Mouse (Mus musculus): ENCODE measurements at regions not wholly inside any gene's neighbourhood (a gene's known extent, or its start where the extent isn't known, plus 50 kb on each side); places are given as distances from the start of the nearest gene placed in this dataset.

DNA sequence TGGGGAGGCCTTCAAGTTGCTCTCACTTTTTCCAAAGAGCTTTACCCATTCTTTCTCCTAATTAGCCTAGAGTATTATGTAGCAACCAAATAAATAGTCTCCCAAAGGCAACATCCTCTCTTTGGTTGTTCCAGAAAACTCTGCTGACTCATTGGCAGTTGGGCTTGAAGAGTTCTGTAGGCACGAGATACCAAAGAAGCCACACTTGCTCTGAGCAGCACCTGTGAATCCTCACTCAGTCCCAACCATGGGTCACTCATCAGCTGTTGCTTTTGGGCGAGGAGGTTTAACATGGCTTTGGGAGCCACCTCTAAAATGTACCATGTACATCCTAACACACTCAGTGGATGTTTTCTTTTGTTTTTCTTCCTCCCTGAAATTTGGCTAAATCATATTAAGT lies 197.9 kb upstream of the Egfl6 start:
- no peak for TF ChIP-seq CTCF (IDR thresholded peaks at IDR 0.05; ENCODE audit: extremely low read depth, insufficient read depth, insufficient read length, insufficient replicate concordance)
- TF ChIP-seq POLR2A (IDR thresholded peaks at IDR 0.05; ENCODE audit: low read depth, low read length): no peak

All from spleen, adult 2 months (tissue).